Mouse (Mus musculus): ENCODE measurements around the gene Smdt1. TPM values are rescaled to one million over a fixed set of nuclear protein-coding genes. Genes with fewer than 3 reads are reported as not detected.
"Not testable (repeated sequence)": the region's sequence is repeated elsewhere in the genome, so short reads cannot be mapped to it uniquely, and the experiment has no call there.

Smdt1 gene
- polyA plus RNA-seq, 1 experiment from 2014 or later, result 214 TPM

DNA sequence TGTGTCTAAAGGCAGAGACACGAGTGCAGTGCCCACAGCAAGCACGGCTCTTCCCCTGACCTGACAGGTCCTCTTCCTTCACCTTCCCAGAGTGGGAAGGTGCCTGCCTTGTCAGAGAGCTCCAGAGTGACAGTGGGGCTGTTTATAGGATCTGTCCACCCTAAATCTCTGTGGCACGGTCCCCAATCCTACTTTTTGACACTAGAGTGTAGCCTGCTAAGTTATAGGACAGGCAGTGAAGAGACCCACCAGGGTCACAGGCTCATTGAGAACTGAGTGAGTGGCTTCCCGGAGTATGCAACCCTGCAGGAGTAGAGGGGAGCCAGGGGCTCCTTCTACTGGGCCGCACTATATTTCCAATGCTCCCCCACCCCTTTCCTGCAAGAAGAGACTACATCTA lies 38.9 kb downstream of the Smdt1 start:
- ATAC-seq (replicated peaks; ENCODE audit: insufficient number of reproducible peaks, low FRiP score, low TSS enrichment, low read depth) (no peak), DNase-seq (ENCODE audit: low spot score) (no peak)
- H3K9me3 ChIP-seq (replicated peaks; ENCODE audit: control insufficient read depth, low read length), result no peaks in the 10 kb centered on the region
- no peak overlapping the region for H3K9ac ChIP-seq (replicated peaks; ENCODE audit: low read length)
- no peaks in the 10 kb centered on the region for H3K27me3 ChIP-seq (ENCODE audit: control insufficient read depth, insufficient read depth, low read length)
- no peaks in the 10 kb centered on the region for H3K36me3 ChIP-seq (replicated peaks; ENCODE audit: control insufficient read depth, insufficient read depth, low read depth, low read length)
- 74% methylated on average over 5 of the region's 5 CpGs for WGBS
- H3K4me3 ChIP-seq (ENCODE audit: low read depth, low read length), result no peak overlapping the region
- H3K4me2 ChIP-seq (ENCODE audit: low read depth, low read length), result no peak overlapping the region
- no peaks in the 10 kb centered on the region for H3K4me1 ChIP-seq (ENCODE audit: control insufficient read depth, insufficient read depth, low read length)
- H3K27ac ChIP-seq (replicated peaks; ENCODE audit: low read depth, low read length), result no peak overlapping the region

DNA sequence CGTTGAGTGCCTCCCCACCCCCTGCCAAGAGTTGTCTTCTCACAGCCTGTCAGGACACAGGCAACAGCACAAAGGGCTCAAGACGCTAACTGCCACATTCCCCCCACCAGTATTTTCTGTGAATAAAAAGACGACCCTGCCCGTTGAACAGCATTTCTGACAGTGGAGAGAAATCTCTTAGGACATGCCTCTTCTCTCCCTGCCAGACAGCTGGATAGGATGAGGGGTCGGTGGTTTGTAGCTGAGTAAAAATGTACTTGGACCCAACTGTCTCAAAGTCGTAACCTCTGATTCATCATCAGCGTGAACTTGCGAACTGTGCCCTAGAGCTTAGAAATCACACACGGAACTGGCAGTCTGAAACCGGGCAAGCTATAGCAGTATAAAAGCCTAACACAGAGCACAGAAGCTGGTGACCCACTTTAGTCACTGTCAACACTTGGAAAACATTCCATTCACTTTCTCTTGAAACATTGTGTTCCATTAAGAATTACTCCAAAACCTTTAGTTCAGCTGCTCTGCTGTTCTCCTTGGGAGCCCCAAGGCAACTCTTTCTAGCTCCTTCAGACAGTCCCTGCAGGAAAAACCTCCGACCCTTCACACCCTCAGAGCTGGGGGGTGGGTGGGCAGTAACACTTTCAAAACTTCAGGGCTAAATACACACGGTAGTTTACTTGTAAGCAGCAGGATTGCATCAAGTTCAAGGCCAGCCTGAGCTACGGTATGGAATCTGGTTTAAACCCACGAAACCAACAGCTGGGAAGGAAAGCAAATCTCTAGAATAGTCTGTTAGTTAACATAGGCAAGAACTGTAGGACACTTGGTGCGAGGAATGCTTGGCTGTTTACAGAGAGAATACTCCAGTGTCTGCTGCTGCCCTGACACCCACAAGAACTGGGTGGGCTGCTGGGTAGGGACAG lies 39.8 kb downstream of the Smdt1 start:
- Histone ChIP-seq H3K4me3 (ENCODE audit: low read depth, low read length) (no peak overlapping the region), H3K4me1 (ENCODE audit: control insufficient read depth, insufficient read depth, low read length) (no peaks in the 10 kb centered on the region), H3K27me3 (ENCODE audit: control insufficient read depth, insufficient read depth, low read length) (no peaks in the 10 kb centered on the region), H3K27ac (replicated peaks; ENCODE audit: low read depth, low read length) (no peak overlapping the region), H3K9ac (replicated peaks; ENCODE audit: low read length) (no peak overlapping the region), H3K9me3 (replicated peaks; ENCODE audit: control insufficient read depth, low read length) (no peaks in the 10 kb centered on the region), H3K36me3 (replicated peaks; ENCODE audit: control insufficient read depth, insufficient read depth, low read depth, low read length) (no peaks in the 10 kb centered on the region), H3K4me2 (ENCODE audit: low read depth, low read length) (no peak overlapping the region)
- DNase-seq (ENCODE audit: low spot score), result no peak
- 57% methylated on average over 15 of the region's 15 CpGs for WGBS
- no peak for ATAC-seq (replicated peaks; ENCODE audit: insufficient number of reproducible peaks, low FRiP score, low TSS enrichment, low read depth)

DNA sequence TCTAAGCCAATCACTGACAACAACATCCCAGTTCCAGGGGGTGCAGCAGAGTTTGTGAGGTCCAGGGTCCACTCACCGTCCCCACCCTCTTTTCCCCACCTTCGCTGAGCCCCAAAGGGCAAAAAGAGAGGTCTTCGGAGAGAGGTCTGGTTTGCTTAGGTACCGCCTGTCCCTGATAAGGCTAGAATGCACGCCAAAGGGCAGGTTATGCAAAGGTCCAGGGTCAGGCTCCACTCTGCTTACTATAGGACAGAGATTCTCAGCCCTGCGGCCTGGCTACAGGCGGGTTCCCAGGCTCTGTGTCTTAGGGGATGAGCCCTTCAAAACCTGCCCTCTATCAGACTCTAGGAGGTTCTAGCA lies 40.7 kb downstream of the Smdt1 start:
- ATAC-seq (replicated peaks; ENCODE audit: insufficient number of reproducible peaks, low FRiP score, low TSS enrichment, low read depth) (peak; percentile 49; the same call in 1 of the 2 replicates), DNase-seq (ENCODE audit: low spot score) (no peak)
- no peak overlapping the region for H3K27ac ChIP-seq (replicated peaks; ENCODE audit: low read depth, low read length)
- H3K4me2 ChIP-seq (ENCODE audit: low read depth, low read length), result peak overlapping the region; percentile 67
- no peaks in the 10 kb centered on the region for H3K36me3 ChIP-seq (replicated peaks; ENCODE audit: control insufficient read depth, insufficient read depth, low read depth, low read length)
- peak overlapping the region; percentile 36 for H3K4me3 ChIP-seq (ENCODE audit: low read depth, low read length)
- H3K4me1 ChIP-seq (ENCODE audit: control insufficient read depth, insufficient read depth, low read length), result no peaks in the 10 kb centered on the region
- H3K27me3 ChIP-seq (ENCODE audit: control insufficient read depth, insufficient read depth, low read length), result no peaks in the 10 kb centered on the region
- H3K9me3 ChIP-seq (replicated peaks; ENCODE audit: control insufficient read depth, low read length), result no peaks in the 10 kb centered on the region
- peak overlapping the region; percentile 66; the same call in 1 of the 2 replicates for H3K9ac ChIP-seq (replicated peaks; ENCODE audit: low read length)
- 17% methylated on average over 7 of the region's 7 CpGs for WGBS

DNA sequence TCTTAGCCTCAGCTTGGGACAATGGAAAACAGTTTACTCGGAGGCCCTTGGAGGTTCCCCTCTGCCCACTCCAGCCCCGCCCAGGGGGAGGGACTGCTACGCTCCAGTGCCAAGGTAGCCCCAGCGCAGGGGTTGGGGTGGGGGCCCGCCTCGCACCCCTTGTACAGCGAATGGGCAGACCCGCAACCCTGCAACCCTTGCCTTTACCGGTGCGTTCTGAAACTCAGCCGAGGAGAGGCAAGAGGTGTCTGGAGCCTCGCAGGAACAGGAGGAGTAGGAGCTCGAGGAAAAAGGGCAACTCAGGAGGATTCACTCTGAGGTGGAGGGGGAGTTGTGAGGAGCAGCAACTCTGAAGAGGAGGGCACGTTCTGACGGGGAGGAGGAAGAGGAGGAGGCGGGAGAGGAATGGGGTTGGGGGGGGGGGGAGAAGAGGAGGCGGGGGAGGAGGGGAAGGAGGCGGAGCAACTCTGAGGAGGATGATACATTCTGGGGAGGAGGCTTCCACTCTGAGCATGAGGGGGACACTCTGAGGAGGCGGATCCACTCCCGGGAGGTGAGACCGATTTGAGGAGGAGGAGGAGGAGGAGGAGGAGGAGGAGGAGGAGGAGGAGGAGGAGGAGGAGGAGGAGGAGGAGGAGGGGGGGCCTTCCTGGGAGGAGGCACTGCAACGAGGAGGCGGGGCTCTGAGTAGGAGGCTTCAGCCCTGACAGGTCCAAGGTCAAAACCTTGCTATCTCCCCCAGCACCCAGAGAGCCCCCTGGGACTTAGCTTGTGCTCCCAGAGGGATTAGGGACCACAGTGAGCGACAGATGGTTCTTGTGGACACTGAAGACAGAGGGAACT lies 41.3 kb downstream of the Smdt1 start, which contains the start of gene Cyp2d22:
Gene Cyp2d22, minus strand, starts transcription at position 390 of the 843 bp plus-strand sequence.
- DNase-seq (ENCODE audit: low spot score) (peak; percentile 62), ATAC-seq (replicated peaks; ENCODE audit: insufficient number of reproducible peaks, low FRiP score, low TSS enrichment, low read depth) (peak; percentile 76)
- H3K27ac ChIP-seq (replicated peaks; ENCODE audit: low read depth, low read length), result no peak within 1 kb of the TSS
- H3K4me2 ChIP-seq (ENCODE audit: low read depth, low read length), result peak within 1 kb of the TSS; percentile 67
- no peaks in the 10 kb centered on the region for H3K9me3 ChIP-seq (replicated peaks; ENCODE audit: control insufficient read depth, low read length)
- peak within 1 kb of the TSS; percentile 66 for H3K9ac ChIP-seq (replicated peaks; ENCODE audit: low read length)
- no peaks in the 10 kb centered on the region for H3K27me3 ChIP-seq (ENCODE audit: control insufficient read depth, insufficient read depth, low read length)
- H3K4me1 ChIP-seq (ENCODE audit: control insufficient read depth, insufficient read depth, low read length), result no peaks in the 10 kb centered on the region
- no peaks in the 10 kb centered on the region for H3K36me3 ChIP-seq (replicated peaks; ENCODE audit: control insufficient read depth, insufficient read depth, low read depth, low read length)
- H3K4me3 ChIP-seq (ENCODE audit: low read depth, low read length), result peak within 1 kb of the TSS; percentile 36
- under 1% methylated on average over 18 of the region's 24 CpGs for WGBS

DNA sequence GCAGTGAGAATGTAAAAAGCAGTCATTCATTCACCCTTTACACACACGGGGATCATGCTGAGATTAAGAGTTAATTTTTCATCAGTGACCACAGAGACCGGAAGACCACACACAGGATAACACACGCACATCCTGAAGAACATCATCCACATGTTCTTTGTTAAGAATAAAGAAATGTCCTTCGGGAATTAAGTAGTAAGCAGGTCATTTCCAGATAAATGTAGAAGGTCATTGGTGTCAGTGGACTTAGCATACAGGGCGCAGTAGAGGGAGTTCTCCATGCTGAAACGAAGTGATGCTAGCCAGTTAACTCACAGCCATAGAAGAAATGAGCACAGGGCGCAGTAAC lies 41.9 kb downstream of the Smdt1 start:
- H3K27me3 ChIP-seq (ENCODE audit: control insufficient read depth, insufficient read depth, low read length), result no peaks in the 10 kb centered on the region
- peak overlapping the region; percentile 36; the same call in 1 of the 2 replicates for H3K4me3 ChIP-seq (ENCODE audit: low read depth, low read length)
- WGBS, result 32% methylated on average over 7 of the region's 7 CpGs
- ATAC-seq (replicated peaks; ENCODE audit: insufficient number of reproducible peaks, low FRiP score, low TSS enrichment, low read depth) (no peak; the same call in 1 of the 2 replicates), DNase-seq (ENCODE audit: low spot score) (no peak)
- H3K4me1 ChIP-seq (ENCODE audit: control insufficient read depth, insufficient read depth, low read length), result no peaks in the 10 kb centered on the region
- H3K9ac ChIP-seq (replicated peaks; ENCODE audit: low read length), result peak overlapping the region; percentile 34; the same call in 1 of the 2 replicates
- no peak overlapping the region for H3K27ac ChIP-seq (replicated peaks; ENCODE audit: low read depth, low read length)
- H3K36me3 ChIP-seq (replicated peaks; ENCODE audit: control insufficient read depth, insufficient read depth, low read depth, low read length), result no peaks in the 10 kb centered on the region
- no peaks in the 10 kb centered on the region for H3K9me3 ChIP-seq (replicated peaks; ENCODE audit: control insufficient read depth, low read length)
- H3K4me2 ChIP-seq (ENCODE audit: low read depth, low read length), result peak overlapping the region; percentile 48

DNA sequence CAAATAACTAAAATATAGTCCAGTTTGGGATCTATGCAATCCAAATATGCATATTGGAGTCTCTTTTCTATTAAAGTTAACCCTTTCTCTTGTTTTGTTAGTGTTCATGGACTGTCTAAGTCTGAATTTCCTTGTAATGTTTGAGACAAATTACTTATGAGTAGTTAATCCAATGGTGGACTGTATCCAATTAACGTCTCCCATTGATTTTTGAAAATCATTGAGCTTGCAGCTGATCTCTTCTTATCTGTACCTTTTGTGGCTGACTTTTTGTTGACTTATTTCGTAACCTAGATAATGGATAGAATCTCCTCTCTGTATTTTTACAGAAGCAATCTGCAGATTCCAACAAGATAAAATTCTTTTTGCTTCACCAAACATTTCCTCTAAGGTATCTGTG lies 43.7 kb downstream of the Smdt1 start:
- H3K36me3 ChIP-seq (replicated peaks; ENCODE audit: control insufficient read depth, insufficient read depth, low read depth, low read length), result no peaks in the 10 kb centered on the region
- H3K9me3 ChIP-seq (replicated peaks; ENCODE audit: control insufficient read depth, low read length), result no peaks in the 10 kb centered on the region
- no peaks in the 10 kb centered on the region for H3K27me3 ChIP-seq (ENCODE audit: control insufficient read depth, insufficient read depth, low read length)
- no peak overlapping the region for H3K4me2 ChIP-seq (ENCODE audit: low read depth, low read length)
- no peak overlapping the region for H3K9ac ChIP-seq (replicated peaks; ENCODE audit: low read length)
- no peak overlapping the region for H3K27ac ChIP-seq (replicated peaks; ENCODE audit: low read depth, low read length)
- DNase-seq (ENCODE audit: low spot score) (no peak), ATAC-seq (replicated peaks; ENCODE audit: insufficient number of reproducible peaks, low FRiP score, low TSS enrichment, low read depth) (no peak)
- H3K4me1 ChIP-seq (ENCODE audit: control insufficient read depth, insufficient read depth, low read length), result no peaks in the 10 kb centered on the region
- no peak overlapping the region for H3K4me3 ChIP-seq (ENCODE audit: low read depth, low read length)
- WGBS, result 83% methylated on average over 2 of the region's 2 CpGs

DNA sequence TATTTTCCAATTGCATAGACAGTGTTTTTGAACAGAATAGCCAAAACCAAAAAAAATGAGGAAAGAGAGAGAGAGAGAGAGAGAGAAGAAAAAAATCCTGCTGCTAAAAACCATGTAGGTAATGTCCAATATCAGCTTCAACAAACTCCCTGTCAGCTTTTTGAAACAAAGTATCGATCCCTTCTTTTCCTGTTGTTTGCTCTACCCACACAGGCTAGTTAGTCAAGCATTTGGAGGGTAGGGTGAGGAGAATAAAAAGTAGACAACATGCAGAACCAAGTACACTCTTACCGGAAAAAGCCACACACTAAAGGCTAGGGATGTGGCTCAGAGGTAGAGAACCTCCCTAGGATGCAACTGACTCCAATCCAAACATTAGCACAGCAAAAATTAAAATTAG lies 47.0 kb downstream of the Smdt1 start:
- Histone ChIP-seq H3K4me1 (ENCODE audit: control insufficient read depth, insufficient read depth, low read length) (no peaks in the 10 kb centered on the region), H3K36me3 (replicated peaks; ENCODE audit: control insufficient read depth, insufficient read depth, low read depth, low read length) (no peaks in the 10 kb centered on the region), H3K9me3 (replicated peaks; ENCODE audit: control insufficient read depth, low read length) (no peaks in the 10 kb centered on the region), H3K9ac (replicated peaks; ENCODE audit: low read length) (no peak overlapping the region), H3K4me2 (ENCODE audit: low read depth, low read length) (no peak overlapping the region), H3K4me3 (ENCODE audit: low read depth, low read length) (no peak overlapping the region), H3K27ac (replicated peaks; ENCODE audit: low read depth, low read length) (no peak overlapping the region), H3K27me3 (ENCODE audit: control insufficient read depth, insufficient read depth, low read length) (no peaks in the 10 kb centered on the region)
- WGBS, result 92% methylated on average over 2 of the region's 2 CpGs
- DNase-seq (ENCODE audit: low spot score), result no peak
- no peak for ATAC-seq (replicated peaks; ENCODE audit: insufficient number of reproducible peaks, low FRiP score, low TSS enrichment, low read depth)

DNA sequence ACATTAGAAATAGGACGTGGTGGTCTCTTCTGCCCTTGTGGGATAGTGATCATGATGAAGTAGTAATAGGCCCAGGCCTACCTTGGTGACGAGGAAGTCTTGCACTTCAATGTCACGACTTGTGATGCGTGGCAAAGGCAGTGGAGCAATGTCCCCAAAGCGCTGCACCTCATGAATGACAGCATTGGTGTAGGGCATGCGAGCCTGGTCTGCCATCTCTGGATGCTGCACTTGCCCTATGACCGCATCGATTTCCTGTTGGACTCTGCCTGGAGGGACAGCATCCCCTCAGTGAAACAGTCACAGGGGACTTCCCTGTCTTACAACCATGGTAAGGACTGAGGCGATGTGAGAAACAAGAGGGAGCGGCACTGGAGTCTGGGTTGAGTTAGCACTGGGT lies 51.2 kb downstream of the Smdt1 start:
- not testable (repeated sequence) for DNase-seq (ENCODE audit: low spot score); H3K36me3 ChIP-seq (replicated peaks; ENCODE audit: control insufficient read depth, insufficient read depth, low read depth, low read length); H3K27me3 ChIP-seq (ENCODE audit: control insufficient read depth, insufficient read depth, low read length); H3K9ac ChIP-seq (replicated peaks; ENCODE audit: low read length); H3K27ac ChIP-seq (replicated peaks; ENCODE audit: low read depth, low read length); H3K4me1 ChIP-seq (ENCODE audit: control insufficient read depth, insufficient read depth, low read length); H3K4me3 ChIP-seq (ENCODE audit: low read depth, low read length); ATAC-seq (replicated peaks; ENCODE audit: insufficient number of reproducible peaks, low FRiP score, low TSS enrichment, low read depth); H3K4me2 ChIP-seq (ENCODE audit: low read depth, low read length); H3K9me3 ChIP-seq (replicated peaks; ENCODE audit: control insufficient read depth, low read length)
- 91% methylated on average over 10 of the region's 10 CpGs for WGBS
